ENCODE assay signal across 20 mouse cellular contexts in genomic region chr1:163657766-163658534, GRCm38 (mm10).
DNase-seq lines count a peak whose midpoint lies in the region; ATAC-seq and TF ChIP-seq lines count a peak whose summit lies in the region.
"Had no signal": no experiment of that assay in that cellular context is flagged by ENCODE, and none has a peak within 500 bp of the region (broad histone marks: within the 10 kb centered on the region; RNA-seq: fewer than 3 reads in every experiment).

No protein-coding gene starts in this region.

- no peaks in the 10 kb centered on the region for H3K79me2 ChIP-seq in myocyte (ENCODE audit: control insufficient read depth, insufficient read depth)

- H3K4me3 ChIP-seq in forebrain, embryonic 14.5 days (ENCODE audit: low read depth, low read length): no peak overlapping the region
- no peak overlapping the region for H3K4me3 ChIP-seq in forebrain, embryonic 12.5 days (replicated peaks)
- H3K4me3 ChIP-seq in myocyte: no peak overlapping the region
- H3K4me3 ChIP-seq: midbrain, embryonic 10.5 days had no signal

- no peak overlapping the region for H3ac ChIP-seq in myocyte (ENCODE audit: control insufficient read depth, insufficient read length)

- no peak for TF ChIP-seq CTCF in brain, embryonic 14.5 days (IDR thresholded peaks at IDR 0.05; ENCODE audit: borderline replicate concordance, extremely low read depth, insufficient read depth, insufficient read length)

- H3K27me3 ChIP-seq in forebrain, embryonic 14.5 days (replicated peaks; ENCODE audit: control insufficient read depth, insufficient read depth, low read length): no peaks in the 10 kb centered on the region
- H3K27me3 ChIP-seq in forebrain, embryonic 12.5 days: no peaks in the 10 kb centered on the region
- H3K27me3 ChIP-seq in myocyte (ENCODE audit: control insufficient read depth, insufficient read depth, insufficient read length): no peaks in the 10 kb centered on the region

- H3K27ac ChIP-seq in forebrain, embryonic 14.5 days (ENCODE audit: low read depth, low read length): no peak overlapping the region
- no peak overlapping the region for H3K27ac ChIP-seq in forebrain, embryonic 12.5 days
- H3K27ac ChIP-seq: kidney, postnatal 0 days; liver, embryonic 14.5 days; macrophage; midbrain, embryonic 10.5 days had no signal

- no peaks in the 10 kb centered on the region for H3K36me3 ChIP-seq in forebrain, embryonic 14.5 days (ENCODE audit: control insufficient read depth, insufficient read depth, low read length)
- H3K36me3 ChIP-seq in forebrain, embryonic 12.5 days (replicated peaks): no peaks in the 10 kb centered on the region
- no peaks in the 10 kb centered on the region for H3K36me3 ChIP-seq in myocyte (ENCODE audit: control insufficient read depth, insufficient read depth)
- H3K36me3 ChIP-seq: midbrain, embryonic 10.5 days had no signal

- TF ChIP-seq POLR2A in brain, embryonic 14.5 days (IDR thresholded peaks at IDR 0.05; ENCODE audit: borderline replicate concordance, extremely low read depth, insufficient read depth, insufficient read length, poor library complexity, severe bottlenecking): no peak
- TF ChIP-seq POLR2A in myocyte (IDR thresholded peaks at IDR 0.05; ENCODE audit: insufficient read length, low read depth): no peak

- no peaks in the 10 kb centered on the region for H3K4me1 ChIP-seq in forebrain, embryonic 14.5 days (ENCODE audit: control insufficient read depth, insufficient read depth, low read length)
- H3K4me1 ChIP-seq in forebrain, embryonic 12.5 days: no peaks in the 10 kb centered on the region

- DNase-seq in forebrain, embryonic 14.5 days (ENCODE audit: low spot score): peak; percentile 44
- peak; percentile 56 for DNase-seq in brain, embryonic 14.5 days (ENCODE audit: low read depth)
- DNase-seq in forelimb bud, embryonic 11.5 days (ENCODE audit: low read depth, low spot score): peak; percentile 78
- no peak for DNase-seq in right cerebral cortex, postnatal 14 days
- no peak for DNase-seq in right cerebral cortex, postnatal 25 days
- DNase-seq: adrenal gland, adult 2 months; cerebellum, adult 11 months; cerebellum, postnatal 14 days; embryo, embryonic 11 days; gastrocnemius, postnatal 36 days; kidney, adult 18-20 months; left cerebral cortex, postnatal 4 days; thymus, postnatal 4 days had no signal

- H3K9ac ChIP-seq in forebrain, embryonic 14.5 days (ENCODE audit: low read length): no peak overlapping the region
- no peak overlapping the region for H3K9ac ChIP-seq in forebrain, embryonic 12.5 days
- H3K9ac ChIP-seq: liver, embryonic 14.5 days had no signal

- peak; percentile 58; the same call in 1 of the 2 replicates for ATAC-seq in forebrain, embryonic 14.5 days
- ATAC-seq in forebrain, embryonic 12.5 days (ENCODE audit: low FRiP score): no peak
- no peak for ATAC-seq in granulocyte monocyte progenitor cell, adult 5-6 weeks (replicated peaks; ENCODE audit: poor library complexity, severe bottlenecking)

- no peaks in the 10 kb centered on the region for H3K9me3 ChIP-seq in forebrain, embryonic 14.5 days (replicated peaks; ENCODE audit: control insufficient read depth, low read length)
- H3K9me3 ChIP-seq in forebrain, embryonic 12.5 days: no peaks in the 10 kb centered on the region
- H3K9me3 ChIP-seq: midbrain, embryonic 10.5 days had no signal

- no peak overlapping the region for H3K4me2 ChIP-seq in forebrain, embryonic 14.5 days (ENCODE audit: low read length)
- H3K4me2 ChIP-seq in forebrain, embryonic 12.5 days: no peak overlapping the region
- no peak overlapping the region for H3K4me2 ChIP-seq in myocyte (ENCODE audit: low read depth)

- WGBS in forebrain, embryonic 14.5 days: 75% methylated on average over 7 of the region's 7 CpGs
- WGBS in forebrain, embryonic 12.5 days: 81% methylated on average over 7 of the region's 7 CpGs

TF ChIP-seq in myocyte, 11 proteins besides CTCF, POLR2A, EP300 and RAD21:
- TF ChIP-seq E2F4 (IDR thresholded peaks at IDR 0.05; ENCODE audit: insufficient read depth): no peak
- no peak for TF ChIP-seq TCF12 (IDR thresholded peaks at IDR 0.05; ENCODE audit: insufficient read depth, poor library complexity, severe bottlenecking)
- peak; percentile 78 for TF ChIP-seq USF1 (IDR thresholded peaks at IDR 0.05; ENCODE audit: low read depth)
- TF ChIP-seq MAX (IDR thresholded peaks at IDR 0.05; ENCODE audit: low read depth): no peak

Comparison
In these comparisons a context has a peak if more than half of its experiments do, and no peak if none do; other contexts are left out.
1. DNase-seq: peak in forebrain, embryonic 14.5 days (single experiment), brain, embryonic 14.5 days (single experiment) and forelimb bud, embryonic 11.5 days (single experiment); none in right cerebral cortex, postnatal 14 days (single experiment) and right cerebral cortex, postnatal 25 days (single experiment).